Mouse (Mus musculus) olfactory bulb, adult 2 months (tissue): ENCODE data around the gene Ralgapa2.

Experiments
- CTCF ChIP-seq: fragments of 200-500 bp; IDR thresholded peaks from 2 replicates; pipeline ENCODE4 v1.5.1; 2012; ENCODE audit warnings: low read depth, mild to moderate bottlenecking, low read length, moderate library complexity; ENCODE audit not compliant: insufficient read depth
- POLR2A ChIP-seq: fragments of 200-500 bp; IDR thresholded peaks from 2 replicates; pipeline ENCODE4 v1.6.1; 2012; ENCODE audit warnings: mild to moderate bottlenecking, low read depth, low read length, moderate library complexity; ENCODE audit not compliant: insufficient read depth

DNA sequence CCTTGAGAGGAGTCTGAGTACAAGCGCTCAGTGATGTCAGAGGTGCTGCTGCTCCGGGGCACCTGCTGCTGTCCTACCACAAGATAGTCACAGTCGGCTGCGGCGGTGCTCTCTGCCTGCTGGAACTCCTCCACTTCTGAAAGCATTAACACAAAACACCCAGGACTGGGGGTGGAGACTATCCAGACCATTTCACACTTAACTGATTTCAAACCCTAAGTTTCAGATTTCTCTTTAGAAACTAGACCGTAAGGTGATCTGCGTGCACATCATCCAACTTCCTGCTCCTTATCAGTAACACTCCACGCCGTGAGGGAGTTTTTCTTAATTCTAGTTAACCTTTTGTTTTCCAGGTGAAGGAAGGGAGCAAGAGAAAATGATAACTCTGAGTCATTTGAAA is 99.4 kb downstream of the Ralgapa2 start:
- no peak for TF ChIP-seq CTCF
- no peak for TF ChIP-seq POLR2A
